Mouse (Mus musculus) cortical plate, adult 2 months (tissue): ENCODE data around the gene Samd7.

Experiments
- CTCF ChIP-seq: fragments of 200-500 bp; IDR thresholded peaks from 2 replicates; pipeline ENCODE4 v1.5.1; 2011; ENCODE audit warnings: mild to moderate bottlenecking, control low read depth, low read length; ENCODE audit not compliant: insufficient read depth; ENCODE audit errors: extremely low read depth
- POLR2A ChIP-seq: fragments of 200-500 bp; IDR thresholded peaks from 2 replicates; pipeline ENCODE4 v1.6.1; 2011; ENCODE audit warnings: mild to moderate bottlenecking, low read length, control low read depth; ENCODE audit not compliant: insufficient read depth; ENCODE audit errors: extremely low read depth

DNA sequence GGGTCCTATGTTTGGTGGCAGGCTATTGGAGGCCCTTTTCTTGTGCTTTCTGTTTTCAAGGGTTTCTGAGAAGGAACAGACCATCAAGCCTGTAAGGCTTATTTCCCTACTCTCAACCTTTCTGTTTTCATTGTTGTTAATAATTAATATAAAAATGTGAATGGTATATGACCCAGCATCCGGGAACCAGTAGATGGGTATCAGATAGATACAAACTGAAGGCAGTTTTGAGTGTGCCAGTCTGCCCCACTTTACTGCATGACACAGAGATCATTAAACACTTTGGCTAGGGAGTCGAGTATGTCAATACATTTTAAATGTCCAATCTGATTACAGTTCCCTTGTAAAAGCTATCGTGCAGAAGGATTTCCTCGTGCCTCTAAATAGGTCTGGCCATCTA lies 48.2 kb upstream of the Samd7 start:
- TF ChIP-seq CTCF (no peak), POLR2A (no peak)
